Mouse (Mus musculus) cerebellum, adult 8-10 months (tissue): ENCODE measurements at regions not wholly inside any gene's neighbourhood (a gene's known extent, or its start where the extent isn't known, plus 50 kb on each side); places are given as distances from the start of the nearest gene placed in this dataset.

Source experiments
- DNase-seq: peaks from one replicate; pipeline ENCODE4 v3.0.0; 2022

DNA sequence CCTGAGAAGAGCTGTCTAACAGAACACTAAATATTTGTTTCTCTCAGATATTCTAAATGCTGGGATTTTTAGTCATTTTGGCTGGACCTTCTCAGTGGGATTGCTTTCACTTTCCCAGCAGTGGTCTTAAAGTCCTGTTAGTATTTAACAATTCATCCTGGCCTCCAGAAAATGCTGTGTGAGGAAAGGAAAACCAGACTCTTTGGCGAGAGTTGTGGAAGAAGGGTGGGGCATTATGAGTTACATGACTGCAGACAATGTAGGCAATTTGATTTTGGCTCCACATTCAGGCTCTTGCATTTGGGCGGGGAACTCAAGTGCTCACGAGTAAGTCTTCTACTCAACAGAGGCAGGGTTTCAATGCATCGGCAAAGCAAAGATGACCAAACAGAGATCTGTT is 406.1 kb upstream of the Gm765 start:
- no peak for DNase-seq

DNA sequence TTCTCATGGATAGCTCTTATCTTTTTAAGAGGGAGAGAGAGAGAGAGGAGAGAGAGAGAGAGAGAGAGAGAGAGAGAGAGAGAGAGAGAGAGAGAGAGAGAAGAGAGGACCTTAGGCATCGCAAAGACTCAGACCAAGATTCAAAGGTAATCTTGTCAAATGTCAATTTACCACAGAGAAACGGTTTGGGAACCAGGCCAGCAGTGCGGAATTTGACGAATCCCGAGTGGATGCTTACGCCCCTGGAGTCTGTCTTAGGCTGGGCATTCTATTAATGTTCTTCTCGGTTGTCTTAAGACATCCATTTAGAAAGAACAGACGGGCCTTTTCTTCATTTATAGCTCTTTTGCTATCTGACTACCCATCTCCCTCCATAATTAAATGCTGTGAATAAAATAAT is 404.4 kb upstream of the Gm765 start:
- DNase-seq: no peak

DNA sequence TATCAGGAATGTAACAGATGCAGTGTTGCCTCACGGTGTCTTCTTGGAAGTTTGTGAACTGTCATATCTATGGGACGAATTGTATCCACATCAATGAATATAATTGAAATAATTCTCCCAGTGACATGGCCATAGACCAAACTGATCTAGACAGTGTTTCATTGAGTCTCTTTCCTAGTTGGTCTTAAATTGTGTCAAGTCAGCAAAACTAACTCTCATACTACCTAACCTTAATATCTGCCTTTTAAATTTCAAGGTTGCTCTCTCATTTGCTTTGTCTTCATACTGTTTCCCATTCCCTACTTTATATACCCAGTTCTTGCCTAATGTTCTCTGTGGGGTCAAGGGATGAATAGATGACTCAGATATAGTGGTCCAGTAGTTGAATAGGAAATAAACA is 397.9 kb upstream of the Gm765 start:
- no peak for DNase-seq

DNA sequence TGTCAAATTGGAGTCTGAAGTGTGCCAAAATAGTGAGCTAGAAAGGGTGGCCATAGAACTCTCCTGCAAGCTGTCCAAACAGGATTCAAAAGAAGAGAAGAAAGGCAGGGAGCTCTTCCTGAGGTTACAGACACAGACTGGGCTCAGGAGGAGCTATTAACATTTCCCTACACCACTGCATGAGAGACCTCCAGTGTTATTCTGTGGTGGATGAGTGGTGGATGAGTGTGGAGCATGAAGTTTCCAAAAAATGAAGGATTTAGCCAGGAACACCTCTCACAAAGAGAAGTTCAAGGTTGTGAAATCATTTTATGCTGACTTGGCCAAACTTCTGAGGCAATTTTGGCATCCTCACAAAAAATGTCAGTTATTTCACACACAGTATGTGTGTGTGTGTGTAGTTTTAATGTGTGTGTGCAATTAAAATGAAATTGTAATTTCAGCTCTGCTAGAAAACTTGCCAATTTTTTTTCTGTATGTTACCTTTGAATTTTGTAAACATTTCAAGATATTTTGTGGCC is 388.5 kb upstream of the Gm765 start:
- no peak for DNase-seq

DNA sequence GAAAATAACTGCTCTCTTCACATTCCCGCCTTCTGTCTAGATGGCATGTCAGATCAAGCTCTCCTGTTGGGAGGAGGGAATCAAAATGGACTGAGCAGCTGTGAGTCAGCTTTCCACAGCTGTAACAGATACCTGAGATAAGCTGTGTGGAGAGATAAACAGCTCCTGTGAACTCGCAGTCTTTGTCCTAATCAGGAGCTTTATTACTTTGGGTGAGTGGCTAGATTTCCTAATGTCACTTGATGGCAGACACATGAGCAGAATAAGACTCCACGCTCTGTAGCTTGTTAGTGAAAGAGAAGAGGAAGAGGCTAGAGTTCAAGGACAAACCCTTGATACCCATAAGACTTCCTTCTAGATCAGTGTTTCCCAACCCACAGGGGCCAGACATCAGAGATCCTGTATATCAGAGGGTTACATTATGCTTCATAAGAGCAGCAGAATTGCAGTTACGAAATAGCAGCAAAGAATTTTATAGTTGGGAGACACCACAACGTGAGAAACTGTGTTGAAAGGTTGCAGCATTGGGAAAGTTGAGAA is 384.1 kb upstream of the Gm765 start:
- no peak for DNase-seq

DNA sequence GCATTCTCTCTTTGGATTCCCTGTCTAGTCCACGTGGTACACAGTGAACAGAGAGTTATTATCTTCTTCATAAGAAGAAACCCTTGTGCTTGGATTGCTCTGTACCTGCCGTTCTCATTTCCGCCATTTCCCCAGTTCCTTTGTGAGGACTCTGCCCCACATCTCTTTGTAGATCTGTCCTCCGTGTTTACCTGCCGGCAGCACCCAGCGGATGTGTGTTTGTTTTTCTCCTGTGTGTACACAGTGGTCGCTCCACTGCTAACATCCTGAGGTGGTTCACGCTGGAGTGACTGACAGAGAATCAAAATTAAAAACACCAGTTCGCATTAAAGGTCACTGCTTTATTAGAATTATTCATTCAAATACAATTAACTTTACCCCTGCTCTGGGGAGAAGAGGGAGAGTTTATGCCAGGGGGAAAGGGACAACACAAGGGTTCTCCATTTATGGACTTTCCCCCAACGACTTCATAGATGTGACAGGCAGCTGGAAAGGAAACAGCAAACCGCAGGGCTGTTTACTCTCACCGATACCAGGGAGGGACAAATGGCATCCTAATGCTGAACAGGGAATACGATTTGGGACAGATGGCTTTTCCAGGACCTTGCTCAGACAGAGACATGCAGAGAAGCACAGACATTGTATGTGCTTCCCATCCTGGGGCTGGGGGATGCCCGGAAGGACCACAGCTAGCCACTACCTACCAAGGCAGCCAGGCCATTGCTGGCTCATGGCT is 362.5 kb upstream of the Gm765 start:
- DNase-seq: no peak

DNA sequence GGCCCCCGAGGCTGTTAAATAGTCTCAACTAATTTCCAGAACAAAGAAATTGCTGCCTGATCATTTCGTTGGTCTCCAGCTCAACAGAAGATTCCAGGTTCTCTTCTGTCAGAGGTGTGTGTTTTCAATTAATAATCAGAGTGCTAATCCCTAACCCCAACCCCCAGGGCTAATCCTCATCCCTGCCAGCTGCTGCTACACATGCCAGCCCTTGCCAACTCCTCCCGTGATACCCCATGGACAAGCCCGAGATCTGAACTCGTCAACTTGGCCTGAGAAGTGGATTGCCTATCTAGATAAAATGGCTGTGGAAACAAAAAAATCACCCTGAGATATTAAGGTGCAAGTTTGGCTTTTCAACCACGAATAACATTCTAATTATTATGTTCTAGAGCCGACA is 355.0 kb upstream of the Gm765 start:
- no peak for DNase-seq

DNA sequence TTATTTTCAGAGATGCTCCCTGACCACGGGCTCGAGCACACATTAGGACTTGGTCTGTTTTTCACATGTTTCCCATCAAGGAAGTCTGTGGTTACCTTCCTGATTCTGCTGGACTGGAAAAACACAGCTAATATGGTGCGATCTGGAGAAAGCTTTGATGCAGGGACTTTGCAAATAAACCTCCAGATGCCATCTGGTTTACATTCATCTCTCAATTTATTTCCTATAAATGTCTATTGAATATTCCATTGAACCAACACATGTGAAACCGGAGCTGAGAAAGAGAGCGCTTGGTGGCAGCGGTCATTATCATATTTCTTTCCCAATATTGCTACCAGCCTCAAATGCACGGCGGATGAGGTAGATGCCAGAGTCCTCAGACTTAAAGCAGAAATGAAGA is 350.9 kb upstream of the Gm765 start:
- no peak for DNase-seq

DNA sequence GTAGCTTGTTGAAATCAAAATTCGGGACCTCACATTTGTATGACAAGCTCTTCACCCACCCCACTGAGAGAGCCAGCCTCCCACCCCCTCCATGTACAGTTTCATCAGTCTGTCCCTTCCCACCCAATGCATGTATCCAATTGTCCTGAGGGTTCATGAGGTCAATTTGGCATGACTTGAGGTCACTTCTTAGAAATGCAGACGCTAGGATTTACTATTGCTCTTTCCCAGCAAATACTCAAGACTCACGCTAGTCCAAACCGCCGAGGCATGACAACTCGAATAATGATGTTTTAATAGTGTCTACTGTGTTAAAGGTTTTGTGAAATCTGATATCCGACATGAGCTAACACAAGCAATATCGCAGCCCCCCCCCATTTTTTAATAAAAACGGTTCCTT is 347.6 kb upstream of the Gm765 start:
- DNase-seq: no peak

DNA sequence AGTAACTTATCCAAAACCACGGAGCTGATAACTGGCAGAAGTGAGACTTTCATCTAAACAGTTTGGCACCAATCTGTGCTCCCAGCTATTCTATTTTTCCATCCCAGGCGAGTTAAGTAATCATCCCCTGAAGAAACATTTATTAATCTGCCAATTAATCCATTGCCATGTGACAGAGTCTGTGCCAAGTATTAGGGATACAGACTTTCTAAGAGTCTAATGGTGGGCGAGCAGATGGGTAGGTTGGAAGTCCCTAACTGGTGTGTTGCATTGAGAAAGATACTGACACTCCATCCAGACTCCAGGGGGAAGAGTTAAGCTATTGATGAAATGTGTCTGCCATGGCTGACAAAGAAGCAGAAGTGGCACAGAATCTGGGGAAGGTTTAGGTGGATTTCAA is 346.8 kb upstream of the Gm765 start:
- no peak for DNase-seq

DNA sequence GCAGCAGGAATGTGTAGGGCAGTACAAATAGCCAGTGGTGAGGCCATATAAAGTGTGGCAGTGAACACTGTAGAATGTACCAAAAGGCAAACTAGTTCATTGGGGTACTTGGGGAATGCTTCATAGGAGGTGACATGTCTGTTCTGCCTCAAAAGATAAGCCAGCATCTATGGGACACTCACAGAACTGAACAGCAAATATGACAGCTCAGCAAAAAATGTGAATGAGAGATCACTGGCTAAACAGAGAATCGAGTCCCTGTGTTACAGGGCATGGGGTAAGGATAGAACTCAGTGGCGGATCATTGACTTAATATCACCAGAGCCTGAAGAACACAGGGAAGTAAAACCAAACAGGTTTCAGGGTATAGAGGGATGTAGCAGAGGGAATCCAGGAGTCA is 346.1 kb upstream of the Gm765 start:
- DNase-seq: no peak

DNA sequence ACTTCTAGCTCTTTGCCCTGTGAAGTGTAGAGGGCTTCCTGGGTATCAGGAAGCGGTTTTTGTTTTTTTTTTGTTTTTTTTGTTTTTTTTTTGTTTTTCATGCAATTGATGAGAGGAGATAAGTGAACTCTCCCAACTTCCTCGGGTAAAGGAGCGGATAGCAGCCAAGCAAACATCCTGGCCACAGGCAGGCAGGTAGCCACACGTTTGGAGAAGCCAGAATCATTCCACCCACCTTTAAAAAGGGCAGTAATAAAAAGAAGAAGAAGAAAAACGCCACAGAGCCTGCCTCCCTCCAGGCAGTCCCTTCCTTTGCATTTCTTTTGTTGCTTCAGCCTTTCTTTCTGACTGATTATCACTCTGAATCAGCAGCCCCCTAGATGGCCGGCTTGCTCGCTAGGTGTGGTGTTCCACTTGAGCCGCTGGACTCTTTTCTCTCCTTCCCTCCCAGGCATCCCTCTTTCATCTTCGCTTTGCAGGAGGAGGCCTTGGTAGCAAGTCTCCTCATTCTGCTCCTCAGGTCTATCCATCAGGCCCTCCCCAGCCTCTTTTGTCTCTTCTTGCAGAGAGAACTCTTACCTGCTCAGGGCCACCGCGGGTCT is 323.9 kb upstream of the Gm765 start:
- no peak for DNase-seq

DNA sequence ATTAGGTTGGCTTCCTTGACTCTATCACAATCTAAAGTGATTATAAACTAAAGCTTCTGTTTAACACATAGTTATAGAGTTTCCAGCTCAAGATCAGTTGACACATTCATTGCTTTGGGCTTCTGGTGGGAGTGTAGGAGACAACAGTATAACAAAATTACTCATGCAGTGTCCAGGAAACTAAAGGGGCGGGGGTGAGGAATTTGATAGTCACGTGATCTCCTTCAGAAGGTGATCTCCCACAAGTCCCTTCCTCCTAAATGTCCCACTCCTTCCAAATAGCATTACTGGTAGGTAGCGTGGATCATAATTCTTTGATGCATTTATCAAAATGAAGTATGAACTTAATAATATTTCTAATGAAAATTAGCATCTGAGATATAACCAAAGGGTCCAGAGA is 309.3 kb upstream of the Gm765 start:
- no peak for DNase-seq

DNA sequence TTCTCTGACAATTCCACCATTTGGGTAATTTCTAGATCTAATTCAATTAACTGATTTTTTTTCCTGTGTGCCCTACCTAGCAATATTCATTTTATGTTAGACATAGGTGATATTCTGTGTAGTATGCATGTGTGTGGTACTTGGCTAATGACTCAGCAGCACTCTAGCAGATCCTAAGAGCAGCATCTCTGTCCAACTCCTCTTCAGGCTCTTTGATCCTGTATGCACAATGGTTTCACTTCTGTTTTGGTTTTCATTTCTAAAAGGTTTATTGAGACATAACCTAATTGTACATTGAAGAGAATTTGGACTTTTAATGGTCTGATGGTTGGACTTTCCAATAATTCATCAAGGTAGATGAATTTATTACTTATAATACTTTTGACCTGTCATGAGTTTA is 308.8 kb upstream of the Gm765 start:
- DNase-seq: no peak

DNA sequence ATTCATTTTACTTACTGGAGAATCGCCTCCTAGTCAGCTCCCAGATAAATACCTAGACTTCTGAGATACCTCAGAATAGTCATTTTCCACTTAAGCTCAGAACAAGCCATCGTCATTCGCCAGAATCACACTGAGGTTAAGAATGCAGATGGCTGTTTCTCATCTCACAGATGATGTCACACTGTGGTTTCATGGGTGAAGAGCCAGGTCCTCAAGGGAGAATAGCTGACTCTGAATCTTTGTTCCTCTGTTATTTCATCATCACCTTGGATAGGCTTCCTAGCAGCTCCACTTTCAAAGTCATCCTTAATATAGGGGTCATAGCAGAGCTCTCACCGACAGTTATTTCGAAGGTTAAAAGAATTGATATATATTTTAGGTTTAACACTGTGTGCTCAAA is 297.8 kb upstream of the Gm765 start:
- DNase-seq: no peak

DNA sequence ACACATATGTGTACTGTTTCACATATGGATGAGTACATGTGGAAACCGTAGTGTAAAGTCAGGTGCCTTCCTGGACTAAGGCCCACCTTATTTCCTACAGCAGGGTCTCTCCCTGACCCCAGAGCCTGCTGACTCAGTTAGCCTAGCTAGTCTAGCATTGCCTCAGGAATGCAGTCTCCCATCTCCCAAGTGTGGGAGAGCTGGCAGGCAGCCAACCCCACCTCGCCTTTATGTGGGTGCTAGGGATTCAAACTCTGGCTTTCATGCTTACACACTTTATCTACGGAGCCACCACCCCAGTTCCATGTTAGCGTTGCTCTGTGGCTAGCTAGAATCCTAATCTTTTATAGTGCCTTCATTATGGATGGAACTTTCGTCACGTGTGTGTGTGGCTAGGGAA is 293.3 kb upstream of the Gm765 start:
- DNase-seq: no peak

DNA sequence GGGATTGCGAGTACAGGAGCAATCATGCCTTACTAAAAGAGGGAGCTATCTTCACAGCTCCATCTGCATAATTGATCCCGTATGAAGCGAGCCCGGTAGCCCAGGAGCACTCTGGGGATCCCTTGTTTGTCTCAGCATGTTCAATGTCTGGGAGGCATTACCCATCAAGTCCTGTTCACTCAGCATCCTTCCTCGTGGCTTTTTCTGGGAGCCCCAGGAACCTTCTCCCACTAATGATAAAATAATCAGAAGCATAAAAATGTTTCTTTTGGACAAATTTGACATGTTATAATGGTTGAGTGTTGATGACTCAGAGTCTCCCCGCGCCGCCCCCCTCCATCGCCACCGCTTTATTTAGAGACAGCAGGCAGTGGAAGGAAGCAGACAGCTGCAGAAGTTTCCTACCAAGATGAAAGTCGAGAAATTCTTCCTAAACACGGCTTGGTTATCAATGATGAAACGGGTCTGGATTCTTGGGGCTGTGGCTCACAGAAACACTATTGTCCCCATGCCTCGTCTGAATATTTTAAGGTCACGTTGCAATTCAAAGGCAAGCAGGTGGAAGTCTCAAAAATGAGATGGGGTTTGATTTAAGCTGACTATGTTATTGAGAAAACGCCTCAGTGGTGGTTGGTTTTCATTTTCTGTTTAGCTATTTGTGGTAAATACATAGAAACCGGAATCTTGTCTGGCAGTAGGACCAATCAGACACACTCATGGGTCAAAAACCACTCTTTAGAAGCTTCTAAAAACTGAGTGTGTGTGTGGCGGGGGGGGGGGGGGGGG is 289.9 kb upstream of the Gm765 start:
- no peak for DNase-seq

DNA sequence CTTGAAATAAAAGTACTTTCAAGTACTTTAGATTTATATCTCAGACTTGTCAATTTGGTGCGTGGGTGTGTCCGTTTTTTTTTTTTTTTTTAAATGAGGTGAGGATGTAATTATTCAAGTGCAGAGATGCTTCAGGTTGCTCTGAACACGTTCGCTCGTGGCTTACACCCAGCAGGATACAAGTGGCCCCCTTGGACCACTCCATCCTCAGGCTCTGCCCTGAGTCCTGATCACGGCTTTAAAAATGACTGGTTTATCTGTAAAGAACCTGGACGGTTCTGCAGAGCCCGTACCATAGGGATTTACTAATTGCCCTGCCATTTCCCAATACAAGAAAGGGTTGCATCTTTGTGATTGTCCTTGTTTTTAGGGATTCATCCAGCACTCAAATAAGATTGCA is 288.7 kb upstream of the Gm765 start:
- no peak for DNase-seq

DNA sequence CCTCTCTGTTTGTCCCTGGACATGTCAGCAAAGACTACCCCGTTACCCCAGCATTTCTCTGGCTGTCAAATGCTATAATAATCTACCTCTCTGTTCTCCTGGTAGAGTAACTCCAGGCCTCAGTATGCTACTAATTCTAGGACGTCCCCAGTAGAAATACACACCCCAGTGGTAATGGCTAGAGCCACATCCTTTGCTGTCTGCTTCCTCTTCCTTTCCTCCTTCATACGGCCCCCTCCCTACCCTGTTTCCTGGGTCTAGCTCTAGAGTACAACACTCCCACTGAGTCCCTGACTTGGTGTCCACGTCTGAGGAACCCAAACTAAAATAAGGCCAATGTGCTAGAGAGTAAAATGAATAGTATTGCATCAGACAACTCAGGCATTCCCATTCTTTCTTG is 287.1 kb upstream of the Gm765 start:
- no peak for DNase-seq

DNA sequence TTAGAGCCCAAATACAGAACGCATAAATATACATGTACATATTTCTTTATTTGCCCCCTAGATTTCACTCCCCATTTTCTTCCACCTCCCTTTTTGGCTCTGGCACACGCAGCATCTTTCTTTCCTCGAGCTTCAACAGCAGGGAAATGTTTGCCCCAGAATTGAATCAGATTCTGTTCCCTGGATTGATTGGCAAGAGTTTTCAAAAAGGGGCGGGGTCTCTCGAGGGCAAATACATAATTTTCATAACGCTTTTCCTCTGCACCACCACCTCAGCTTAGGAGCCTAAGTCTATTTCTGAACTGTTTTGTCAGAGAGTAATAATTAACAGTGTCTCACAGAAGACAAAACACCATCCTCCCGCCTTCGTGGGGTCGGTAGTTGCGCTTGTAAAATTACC is 283.9 kb upstream of the Gm765 start:
- no peak for DNase-seq

DNA sequence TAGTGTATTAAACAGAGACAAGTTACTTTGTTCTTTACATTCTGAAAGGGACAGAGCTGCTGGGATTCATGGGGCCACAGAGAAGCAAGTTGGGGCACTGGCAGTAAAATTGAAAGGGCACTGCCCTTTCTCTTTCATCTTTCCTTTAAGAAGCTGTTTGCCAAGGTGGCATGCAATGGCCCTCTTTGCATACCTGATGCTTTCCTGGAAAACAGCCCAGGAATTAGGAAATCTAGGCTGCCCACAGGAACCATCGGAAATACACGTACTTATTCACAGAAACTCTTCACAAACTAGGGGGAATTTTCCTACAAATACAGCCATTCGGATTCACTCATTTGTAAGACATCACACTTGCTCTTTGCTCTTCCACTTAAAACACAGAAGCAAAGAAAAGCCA is 278.3 kb upstream of the Gm765 start:
- no peak for DNase-seq

DNA sequence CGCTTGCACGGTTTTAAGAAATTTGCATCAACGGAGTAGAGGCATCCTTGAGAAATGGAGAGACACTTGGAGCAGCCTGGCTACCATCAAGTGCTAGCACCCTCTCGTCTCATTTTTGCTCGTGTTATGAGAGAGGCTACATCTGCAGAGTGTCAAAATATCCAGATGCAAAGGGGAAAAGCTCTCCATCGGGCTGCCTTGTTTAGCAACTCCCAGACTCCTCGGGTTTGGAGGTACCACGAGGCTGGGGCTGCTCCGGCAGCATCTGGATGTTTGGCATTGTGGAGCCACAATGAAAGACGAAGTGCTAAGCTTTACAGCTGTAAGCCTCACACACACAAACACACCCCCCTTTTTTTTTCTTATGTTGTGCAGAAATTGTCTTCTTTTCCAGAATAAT is 270.5 kb upstream of the Gm765 start:
- DNase-seq: no peak

DNA sequence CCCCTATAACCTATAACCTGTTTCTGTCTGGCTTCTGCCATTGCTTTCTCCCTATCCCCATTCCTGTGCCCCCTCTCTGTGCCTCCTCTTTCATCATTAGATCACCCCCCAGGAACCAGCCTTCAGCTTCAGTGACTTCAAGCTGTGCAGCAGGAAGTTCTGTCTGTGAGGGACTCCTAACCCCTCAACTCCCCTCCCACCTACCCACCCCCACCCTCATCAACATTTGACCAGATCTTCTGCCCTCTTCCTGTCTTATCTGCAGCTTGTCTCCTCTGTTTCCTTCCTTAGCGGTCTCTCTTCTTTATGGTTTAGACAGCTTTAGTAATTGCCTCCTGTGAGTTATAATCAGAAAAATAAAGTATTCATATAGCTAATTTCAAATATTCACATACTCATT is 266.6 kb upstream of the Gm765 start:
- DNase-seq: no peak

DNA sequence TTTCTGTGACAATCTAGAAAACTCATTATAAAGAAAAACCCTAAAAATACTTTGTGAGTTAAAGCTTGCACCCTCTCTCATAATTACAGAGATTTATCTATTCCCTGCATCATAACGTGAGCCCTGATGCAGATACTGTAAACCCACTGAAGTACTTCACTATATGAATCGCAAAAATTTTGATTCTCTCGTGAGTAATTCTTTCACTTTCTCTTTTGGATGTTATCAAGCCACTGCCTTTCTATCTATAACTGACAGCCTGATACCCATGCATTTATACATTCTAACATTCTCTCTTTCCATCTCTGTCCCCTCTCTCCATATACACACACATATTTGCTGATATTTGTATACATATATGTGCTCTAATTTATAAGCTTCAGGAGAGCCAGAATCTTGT is 264.1 kb upstream of the Gm765 start:
- no peak for DNase-seq
